Mouse (Mus musculus) forebrain, embryonic 14.5 days (tissue): ENCODE results near the gene Kctd7. TPM values are rescaled to one million over a fixed set of nuclear protein-coding genes. Genes with fewer than 3 reads are reported as not detected.

Experiments used
- ATAC-seq: fragments of 200-750 bp; cut with Nextera tagmentation; 2 replicates; pipeline ENCODE4 v1.8.0; 2017; ENCODE audit warnings: mild to moderate bottlenecking, moderate library complexity
- DNase-seq: peaks from one replicate; pipeline ENCODE4 v3.0.0-alpha.2; 2015; ENCODE audit warnings: low spot score
- H3K27ac ChIP-seq: fragments of 300-500 bp; sonication (generic); 2 replicates; pipeline ENCODE4 v1.5.1; 2014; ENCODE audit warnings: low read depth, mild to moderate bottlenecking, control low read depth, low read length, moderate library complexity
- H3K27me3 ChIP-seq: fragments of 300-500 bp; sonication (generic); replicated peaks from 2 replicates; pipeline ENCODE4 v1.6.1; 2014; ENCODE audit warnings: low read length, control low read depth, mixed read lengths; ENCODE audit not compliant: control insufficient read depth, insufficient read depth
- H3K36me3 ChIP-seq: fragments of 300-500 bp; sonication (generic); 2 replicates; pipeline ENCODE4 v1.6.1; 2014; ENCODE audit warnings: low read length, control low read depth; ENCODE audit not compliant: control insufficient read depth, insufficient read depth
- H3K4me1 ChIP-seq: fragments of 300-500 bp; sonication (generic); 2 replicates; pipeline ENCODE4 v1.6.1; 2014; ENCODE audit warnings: antibody characterized with exemption, low read length, control low read depth; ENCODE audit not compliant: control insufficient read depth, insufficient read depth
- H3K4me2 ChIP-seq: fragments of 300-500 bp; sonication (generic); 2 replicates; pipeline ENCODE4 v1.6.1; 2014; ENCODE audit warnings: mild to moderate bottlenecking, control low read depth, low read length
- H3K4me3 ChIP-seq: fragments of 300-500 bp; sonication (generic); 2 replicates; pipeline ENCODE4 v1.5.1; 2014; ENCODE audit warnings: low read depth, low read length, control low read depth
- H3K9ac ChIP-seq: fragments of 300-500 bp; sonication (generic); 2 replicates; pipeline ENCODE4 v1.6.1; 2014; ENCODE audit warnings: mild to moderate bottlenecking, low read length, control low read depth, moderate library complexity
- H3K9me3 ChIP-seq: fragments of 300-500 bp; sonication (generic); replicated peaks from 2 replicates; pipeline ENCODE4 v1.6.1; 2016; ENCODE audit warnings: low read length, control low read depth, mixed read lengths; ENCODE audit not compliant: control insufficient read depth
- WGBS: fragments of 180-500 bp; shearing (Covaris S2); extraction: QIAGEN DNeasy Blood & Tissue Kit; methylation state at CpG from one replicate; pipeline ENCODE4 v1.1.7; 2014; 5-methylcytosine and 5-hydroxymethylcytosine counted together
- polyA plus RNA-seq: library from polyadenylated mRNA; unstranded; fragments of >200 nt; fragmentation: Nextera tagmentation; extraction: Ambion mirVana; gene quantifications from 2 replicates; pipeline ENCODE4 v1.2.1, GENCODE M21; 2014

Gene Kctd7
- polyA plus RNA-seq, 1 experiment from 2014 or later: 10.9 TPM

DNA sequence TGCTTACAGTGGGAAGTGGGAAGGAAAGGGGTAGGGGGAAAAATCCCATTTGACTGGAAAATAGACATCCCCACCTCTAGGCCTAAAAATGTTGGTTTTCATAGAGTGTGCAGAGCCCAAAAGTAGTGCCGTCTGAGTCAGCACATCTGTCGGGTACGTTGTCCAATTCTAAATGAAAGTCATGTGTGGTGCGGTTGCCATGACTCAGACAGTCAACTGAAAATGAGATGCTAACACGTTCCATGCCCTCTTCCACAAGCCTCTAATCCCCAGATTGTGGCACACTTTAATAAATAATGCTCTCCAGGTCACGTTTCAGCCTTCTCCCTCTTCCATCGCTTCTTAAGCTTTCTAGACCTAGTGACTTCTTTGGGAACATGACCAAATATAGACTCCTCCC is 27.8 kb upstream of the Kctd7 start:
- ATAC-seq (no peak), DNase-seq (no peak)
- H3K9ac ChIP-seq: no peak overlapping the region
- no peak overlapping the region for H3K4me2 ChIP-seq
- H3K4me1 ChIP-seq: no peaks in the 10 kb centered on the region
- WGBS: 93% methylated on average over 7 of the region's 7 CpGs
- H3K27me3 ChIP-seq: no peaks in the 10 kb centered on the region
- H3K4me3 ChIP-seq: no peak overlapping the region
- no peaks in the 10 kb centered on the region for H3K9me3 ChIP-seq
- H3K36me3 ChIP-seq: peaks cover 10% of the 10 kb centered on the region
- H3K27ac ChIP-seq: no peak overlapping the region

DNA sequence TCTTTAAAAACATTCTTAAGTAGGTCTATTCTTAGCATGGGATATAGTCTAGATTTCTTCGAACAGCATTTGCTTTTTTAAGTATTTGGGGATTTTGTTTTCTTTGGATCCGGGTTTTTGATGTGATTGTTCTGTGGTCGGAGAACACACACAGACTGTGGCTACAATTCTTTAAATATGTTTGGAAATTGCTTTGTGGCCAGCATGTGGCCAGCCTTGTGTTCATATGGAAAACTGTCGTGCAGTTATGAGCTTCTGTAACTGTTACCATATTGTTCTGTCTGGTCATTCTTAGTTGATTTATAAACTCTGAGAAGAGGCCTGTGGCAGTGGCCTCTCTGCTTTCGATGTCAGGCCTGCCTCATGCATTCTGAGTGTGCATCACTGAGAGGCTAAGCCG is 26.7 kb upstream of the Kctd7 start:
- Histone ChIP-seq H3K4me1 (no peaks in the 10 kb centered on the region), H3K27ac (no peak overlapping the region), H3K9ac (no peak overlapping the region), H3K27me3 (no peaks in the 10 kb centered on the region), H3K36me3 (peaks cover 10% of the 10 kb centered on the region), H3K9me3 (no peaks in the 10 kb centered on the region), H3K4me2 (no peak overlapping the region), H3K4me3 (no peak overlapping the region)
- DNase-seq (no peak), ATAC-seq (no peak)
- 93% methylated on average over 6 of the region's 6 CpGs for WGBS

DNA sequence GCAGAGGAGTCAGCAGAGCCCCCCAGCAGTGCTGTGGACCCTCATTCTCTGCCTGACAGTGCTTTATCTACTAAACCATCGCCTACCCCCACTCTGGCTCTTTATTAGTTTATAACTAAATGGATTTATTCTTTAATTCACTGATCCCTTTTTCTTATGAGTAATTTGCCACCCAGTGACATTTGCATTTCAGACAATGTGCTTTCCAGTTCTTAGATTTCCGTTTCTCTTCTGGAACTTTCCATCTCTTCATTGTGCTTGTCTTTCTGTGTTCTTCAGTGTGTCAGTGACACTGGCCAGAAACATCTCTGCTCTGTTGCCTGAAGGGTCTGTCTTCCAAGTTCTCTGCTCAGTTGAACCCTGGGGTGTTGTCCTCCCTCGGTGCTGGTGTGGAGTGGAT is 25.4 kb upstream of the Kctd7 start:
- no peak overlapping the region for H3K27ac ChIP-seq
- no peaks in the 10 kb centered on the region for H3K27me3 ChIP-seq
- H3K4me2 ChIP-seq: no peak overlapping the region
- H3K9me3 ChIP-seq: no peaks in the 10 kb centered on the region
- no peak for DNase-seq
- no peak overlapping the region for H3K9ac ChIP-seq
- H3K4me3 ChIP-seq: no peak overlapping the region
- H3K36me3 ChIP-seq: peaks cover 10% of the 10 kb centered on the region
- no peak for ATAC-seq
- H3K4me1 ChIP-seq: no peaks in the 10 kb centered on the region
- WGBS: 91% methylated on average over 3 of the region's 3 CpGs

- H3K27me3 ChIP-seq: no peaks in the 10 kb centered on the region
- no peak overlapping the region for H3K4me3 ChIP-seq
- H3K4me1 ChIP-seq: no peaks in the 10 kb centered on the region
- H3K36me3 ChIP-seq: peaks cover 5% of the 10 kb centered on the region
- no peak for ATAC-seq
- no peak for DNase-seq
- 90% methylated on average over 12 of the region's 12 CpGs for WGBS
- H3K9me3 ChIP-seq: no peaks in the 10 kb centered on the region
- no peak overlapping the region for H3K27ac ChIP-seq
- no peak overlapping the region for H3K9ac ChIP-seq
- no peak overlapping the region for H3K4me2 ChIP-seq
Measured at GRCm38 (mm10) chr5:130120070-130120736, 24.5 kb upstream of the Kctd7 start.

DNA sequence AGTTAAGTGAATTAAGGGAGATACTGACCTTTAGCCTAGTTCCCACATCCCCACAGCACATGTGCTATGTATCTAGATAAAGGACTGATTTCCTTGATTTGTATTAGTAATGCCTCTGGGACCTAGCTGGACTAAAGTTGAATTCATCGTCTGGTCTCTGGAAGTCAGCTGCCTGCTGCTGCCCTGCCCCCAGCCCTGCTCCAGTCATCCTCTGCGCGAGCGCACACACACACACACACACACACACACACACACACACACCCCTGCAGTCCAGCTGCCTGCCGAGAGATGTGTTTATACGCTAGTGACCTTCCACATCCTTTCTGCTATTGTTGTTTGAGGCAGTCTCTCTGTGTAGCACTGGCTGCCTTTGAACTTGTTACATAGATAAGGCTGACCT is 23.8 kb upstream of the Kctd7 start:
- Histone ChIP-seq H3K27me3 (no peaks in the 10 kb centered on the region), H3K4me3 (no peak overlapping the region), H3K27ac (no peak overlapping the region), H3K4me2 (no peak overlapping the region), H3K4me1 (no peaks in the 10 kb centered on the region), H3K9ac (no peak overlapping the region), H3K36me3 (0 out of 2 replicates have a peak, but pooled peaks cover 4% of the 10 kb centered on the region), H3K9me3 (no peaks in the 10 kb centered on the region)
- 86% methylated on average over 6 of the region's 6 CpGs for WGBS
- ATAC-seq: no peak
- no peak for DNase-seq

DNA sequence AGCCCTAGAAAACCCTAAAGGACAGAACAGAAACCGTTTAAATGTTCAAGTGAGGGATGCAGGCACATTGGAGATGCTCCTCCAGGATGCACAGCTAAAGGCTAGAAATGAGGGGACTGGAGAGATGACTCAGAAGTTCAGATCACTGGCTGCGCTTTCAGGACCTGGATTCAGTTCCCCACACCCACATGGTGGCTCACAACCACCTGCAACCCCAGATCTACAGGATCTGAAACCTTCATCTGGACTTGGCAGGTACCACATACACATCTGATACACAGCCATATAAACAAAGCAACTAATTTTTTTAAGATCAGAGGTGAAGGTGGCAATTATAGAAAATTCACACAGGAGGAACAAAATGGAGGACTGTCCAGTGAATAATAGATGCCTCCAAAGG is 22.3 kb upstream of the Kctd7 start:
- 84% methylated on average over 2 of the region's 2 CpGs for WGBS
- Histone ChIP-seq H3K27me3 (no peaks in the 10 kb centered on the region), H3K9me3 (no peaks in the 10 kb centered on the region), H3K4me1 (no peaks in the 10 kb centered on the region), H3K36me3 (no peaks in the 10 kb centered on the region), H3K4me2 (no peak overlapping the region), H3K4me3 (no peak overlapping the region), H3K9ac (no peak overlapping the region), H3K27ac (no peak overlapping the region)
- no peak for ATAC-seq
- no peak for DNase-seq

GRCm38 (mm10) chr5:130124271-130124670 is 20.4 kb upstream of the Kctd7 start:
- no peaks in the 10 kb centered on the region for H3K4me1 ChIP-seq
- ATAC-seq (no peak), DNase-seq (no peak)
- H3K27me3 ChIP-seq: no peaks in the 10 kb centered on the region
- no peak overlapping the region for H3K4me3 ChIP-seq
- no peaks in the 10 kb centered on the region for H3K36me3 ChIP-seq
- H3K9ac ChIP-seq: no peak overlapping the region
- H3K27ac ChIP-seq: no peak overlapping the region
- no peak overlapping the region for H3K4me2 ChIP-seq
- no peaks in the 10 kb centered on the region for H3K9me3 ChIP-seq
- WGBS: 87% methylated on average over 5 of the region's 5 CpGs

GRCm38 (mm10) chr5:130128686-130129523 is 15.8 kb upstream of the Kctd7 start:
- no peak overlapping the region for H3K4me2 ChIP-seq
- DNase-seq (no peak), ATAC-seq (no peak)
- no peak overlapping the region for H3K27ac ChIP-seq
- H3K36me3 ChIP-seq: 0 out of 2 replicates have a peak, but pooled peaks cover 4% of the 10 kb centered on the region
- no peaks in the 10 kb centered on the region for H3K4me1 ChIP-seq
- 82% methylated on average over 11 of the region's 11 CpGs for WGBS
- no peaks in the 10 kb centered on the region for H3K9me3 ChIP-seq
- no peak overlapping the region for H3K9ac ChIP-seq
- no peaks in the 10 kb centered on the region for H3K27me3 ChIP-seq
- H3K4me3 ChIP-seq: no peak overlapping the region

GRCm38 (mm10) chr5:130129524-130129793 is 15.2 kb upstream of the Kctd7 start:
- no peak overlapping the region for H3K27ac ChIP-seq
- H3K4me3 ChIP-seq: no peak overlapping the region
- peaks cover 6% of the 10 kb centered on the region; the same call in 1 of the 2 replicates for H3K36me3 ChIP-seq
- H3K4me2 ChIP-seq: no peak overlapping the region
- WGBS: 91% methylated on average over 5 of the region's 5 CpGs
- no peaks in the 10 kb centered on the region for H3K4me1 ChIP-seq
- no peak overlapping the region for H3K9ac ChIP-seq
- H3K9me3 ChIP-seq: no peaks in the 10 kb centered on the region
- no peaks in the 10 kb centered on the region for H3K27me3 ChIP-seq
- ATAC-seq (no peak), DNase-seq (no peak)
